Mouse (Mus musculus) bone marrow macrophage, adult 2 months (primary cell): ENCODE measurements around the gene E130218I03Rik.

Experiments used
- CTCF ChIP-seq: IDR thresholded peaks from 2 replicates; pipeline ENCODE4 v1.5.1; 2012; ENCODE audit warnings: low read depth, mild to moderate bottlenecking, low read length, moderate library complexity
- POLR2A ChIP-seq: IDR thresholded peaks from 2 replicates; pipeline ENCODE4 v1.6.1; 2012; ENCODE audit warnings: mild to moderate bottlenecking, low read depth, low read length, borderline replicate concordance

DNA sequence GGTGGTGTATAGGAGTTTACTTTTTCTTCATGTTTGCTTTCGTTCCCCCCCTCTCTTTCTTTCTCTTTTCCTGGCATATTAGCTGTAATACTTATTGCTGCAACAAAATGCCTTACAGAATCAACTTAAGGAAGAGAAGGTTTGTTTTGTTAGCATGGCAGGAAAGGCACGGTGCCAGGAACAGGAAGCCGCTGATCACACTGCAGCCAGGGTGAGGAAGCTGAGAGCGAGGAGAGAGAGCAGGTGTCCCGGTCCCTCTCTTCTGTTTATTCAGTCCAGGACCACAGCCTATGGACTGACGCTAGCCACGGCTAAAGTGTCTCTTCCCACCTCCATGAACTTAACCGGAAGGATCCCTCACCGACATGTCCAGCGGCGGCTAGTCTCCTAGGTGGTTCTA, 14.9 kb downstream of the E130218I03Rik start:
- TF ChIP-seq CTCF (no peak), POLR2A (no peak)
